Mouse (Mus musculus): ENCODE measurements around the gene Rb1. TPM values are rescaled to one million over a fixed set of nuclear protein-coding genes. Genes with fewer than 3 reads are reported as not detected.

Gene Rb1
- polyA plus RNA-seq, 1 experiment, result 3.2 TPM

DNA sequence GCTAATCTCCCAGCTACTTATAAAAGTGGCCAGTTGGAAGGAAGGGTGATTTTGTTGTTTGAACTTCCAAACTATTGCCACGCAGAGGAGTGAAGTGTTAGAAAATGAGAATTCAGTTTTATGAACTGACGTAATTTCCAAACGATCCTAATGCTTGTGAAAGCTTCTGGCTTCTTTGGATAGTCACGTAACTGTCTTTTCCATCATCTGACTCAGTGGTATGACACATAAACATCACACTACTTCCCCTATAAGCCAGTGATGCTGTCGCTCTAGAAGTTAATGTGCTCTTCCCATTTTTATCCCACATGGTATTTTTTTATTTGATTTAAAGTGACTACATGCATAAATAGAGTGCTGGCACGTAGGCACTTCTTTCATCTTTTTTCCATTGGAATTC is 157.0 kb downstream of the Rb1 start:
- no peaks in the 10 kb centered on the region for H3K27me3 ChIP-seq (ENCODE audit: control insufficient read depth)
- TF ChIP-seq TAL1 (IDR thresholded peaks at IDR 0.05; ENCODE audit: low read length) (no peak), GATA1 (IDR thresholded peaks at IDR 0.05; ENCODE audit: low read length) (no peak)
- no peak overlapping the region for H3K4me3 ChIP-seq (replicated peaks)
- H3K9me3 ChIP-seq (ENCODE audit: control insufficient read depth, low read length), result no peaks in the 10 kb centered on the region
- H3K36me3 ChIP-seq (ENCODE audit: control insufficient read depth), result peaks cover 5% of the 10 kb centered on the region
- no peaks in the 10 kb centered on the region; the same call in 1 of the 2 replicates for H3K4me1 ChIP-seq (ENCODE audit: control insufficient read depth)

DNA sequence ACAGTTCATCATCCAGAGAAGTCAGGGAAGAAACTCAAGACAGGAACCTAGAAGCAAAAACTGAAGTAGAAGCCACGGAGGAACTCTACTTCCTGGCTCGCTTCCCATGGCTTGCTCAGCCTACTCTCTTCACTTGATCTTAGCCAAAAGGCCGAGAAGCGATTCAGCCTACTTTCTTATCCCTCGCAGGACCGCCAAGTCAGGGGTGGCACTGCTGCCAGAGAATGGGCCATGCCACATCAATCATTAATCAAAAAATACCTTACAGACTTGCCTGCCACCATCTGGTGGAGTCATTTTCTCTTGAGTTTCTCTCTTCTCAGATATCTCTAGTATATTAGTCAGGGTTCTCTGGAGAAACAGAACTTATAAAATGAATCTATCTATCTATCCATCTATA is 160.5 kb downstream of the Rb1 start:
- H3K4me3 ChIP-seq (replicated peaks), result no peak overlapping the region
- TF ChIP-seq TAL1 (IDR thresholded peaks at IDR 0.05; ENCODE audit: low read length) (no peak), GATA1 (IDR thresholded peaks at IDR 0.05; ENCODE audit: low read length) (no peak)
- H3K4me1 ChIP-seq (ENCODE audit: control insufficient read depth), result no peaks in the 10 kb centered on the region
- no peaks in the 10 kb centered on the region for H3K27me3 ChIP-seq (ENCODE audit: control insufficient read depth)
- no peaks in the 10 kb centered on the region for H3K9me3 ChIP-seq (ENCODE audit: control insufficient read depth, low read length)
- H3K36me3 ChIP-seq (ENCODE audit: control insufficient read depth), result peaks cover 3% of the 10 kb centered on the region; the same call in 1 of the 2 replicates

DNA sequence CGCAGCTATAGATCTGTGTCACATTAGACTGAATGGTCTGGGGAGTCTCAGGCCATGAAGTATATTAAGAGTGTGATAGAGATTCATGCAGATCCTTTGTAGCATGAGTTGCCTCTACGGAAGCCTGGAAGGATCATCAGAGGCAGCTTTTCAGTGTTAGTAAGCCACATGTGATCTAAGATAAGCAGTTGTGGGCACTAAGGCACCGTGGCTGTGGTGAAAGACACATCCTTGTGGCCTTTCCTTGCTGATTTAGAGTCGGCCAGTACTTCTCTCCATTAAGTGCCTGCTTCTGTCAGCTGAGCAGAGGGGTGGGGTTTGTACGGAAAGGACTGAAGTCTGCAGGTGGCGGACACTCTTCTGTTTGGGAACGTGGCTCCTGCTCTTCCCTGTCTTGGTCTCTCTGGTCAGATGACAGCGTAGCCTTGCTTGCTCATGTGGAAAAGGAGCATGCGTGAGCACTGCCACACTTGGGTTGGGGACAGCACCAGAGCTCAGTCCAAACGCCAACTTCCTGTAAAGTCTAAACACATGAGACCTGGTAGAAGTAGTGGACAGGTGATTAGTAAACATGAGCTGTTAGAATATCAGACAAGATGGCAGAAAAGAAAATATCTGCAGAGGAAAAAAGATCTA is 162.1 kb downstream of the Rb1 start:
- H3K4me3 ChIP-seq (replicated peaks), result no peak overlapping the region
- no peaks in the 10 kb centered on the region for H3K9me3 ChIP-seq (ENCODE audit: control insufficient read depth, low read length)
- peaks cover 3% of the 10 kb centered on the region; the same call in 1 of the 2 replicates for H3K36me3 ChIP-seq (ENCODE audit: control insufficient read depth)
- H3K27me3 ChIP-seq (ENCODE audit: control insufficient read depth), result no peaks in the 10 kb centered on the region
- TF ChIP-seq GATA1 (IDR thresholded peaks at IDR 0.05; ENCODE audit: low read length), result no peak
- no peak for TF ChIP-seq TAL1 (IDR thresholded peaks at IDR 0.05; ENCODE audit: low read length)
- H3K4me1 ChIP-seq (ENCODE audit: control insufficient read depth), result no peaks in the 10 kb centered on the region

DNA sequence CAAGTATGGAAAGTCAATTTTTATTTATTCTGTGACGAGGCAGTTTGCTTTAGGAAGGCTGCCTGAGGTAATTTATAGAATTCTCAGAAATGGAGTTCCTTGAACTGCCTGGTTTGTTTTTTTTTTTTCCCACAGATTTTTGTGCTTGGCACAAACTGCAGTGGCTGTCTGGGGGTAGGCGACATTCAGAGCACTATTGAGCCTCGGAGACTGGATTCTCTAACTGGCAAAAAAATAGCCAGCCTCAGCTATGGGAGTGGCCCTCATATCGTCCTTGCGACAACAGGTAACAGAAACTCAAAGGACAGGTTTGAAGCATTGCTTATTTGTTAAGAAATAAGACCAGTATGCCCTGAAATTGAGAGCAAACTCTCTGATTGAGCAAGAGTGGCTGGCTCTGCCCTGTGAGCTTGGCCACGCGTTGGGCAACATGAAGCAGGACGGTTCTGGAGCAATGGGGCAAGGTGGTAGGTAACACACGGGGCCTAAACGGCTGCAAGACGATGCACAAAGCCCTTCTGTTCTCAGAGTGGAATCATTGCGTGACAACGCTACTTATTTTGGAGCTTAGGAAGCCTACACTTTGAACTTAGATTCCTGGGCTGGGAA is 163.3 kb downstream of the Rb1 start:
- Histone ChIP-seq H3K4me1 (ENCODE audit: control insufficient read depth) (no peaks in the 10 kb centered on the region), H3K4me3 (replicated peaks) (no peak overlapping the region), H3K27me3 (ENCODE audit: control insufficient read depth) (no peaks in the 10 kb centered on the region), H3K36me3 (ENCODE audit: control insufficient read depth) (peaks cover 3% of the 10 kb centered on the region; the same call in 1 of the 2 replicates), H3K9me3 (ENCODE audit: control insufficient read depth, low read length) (no peaks in the 10 kb centered on the region)
- TF ChIP-seq TAL1 (IDR thresholded peaks at IDR 0.05; ENCODE audit: low read length), result no peak
- TF ChIP-seq GATA1 (IDR thresholded peaks at IDR 0.05; ENCODE audit: low read length), result no peak

DNA sequence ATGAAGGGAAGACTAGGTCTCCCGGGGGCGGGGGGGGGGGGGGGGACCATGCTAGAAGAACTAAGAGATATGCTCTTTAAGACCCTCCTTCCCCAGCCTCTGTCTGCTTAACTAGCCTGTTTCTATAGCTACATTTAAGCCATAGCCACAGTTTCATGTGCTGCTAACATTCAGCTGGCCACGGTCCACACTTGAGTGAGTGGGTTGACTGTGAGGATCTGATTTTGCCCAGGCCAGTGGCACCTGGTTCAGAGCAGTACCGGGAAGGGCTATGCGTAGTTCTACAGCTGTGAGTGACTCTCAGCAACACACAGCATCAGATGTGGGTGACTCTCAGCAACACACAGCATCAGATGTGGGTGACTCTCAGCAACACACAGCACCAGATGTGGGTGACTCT is 164.3 kb downstream of the Rb1 start:
- no peak for TF ChIP-seq TAL1 (IDR thresholded peaks at IDR 0.05; ENCODE audit: low read length)
- TF ChIP-seq GATA1 (IDR thresholded peaks at IDR 0.05; ENCODE audit: low read length), result no peak
- Histone ChIP-seq H3K9me3 (ENCODE audit: control insufficient read depth, low read length) (no peaks in the 10 kb centered on the region), H3K4me1 (ENCODE audit: control insufficient read depth) (no peaks in the 10 kb centered on the region), H3K4me3 (replicated peaks) (no peak overlapping the region), H3K27me3 (ENCODE audit: control insufficient read depth) (no peaks in the 10 kb centered on the region), H3K36me3 (ENCODE audit: control insufficient read depth) (no peaks in the 10 kb centered on the region; the same call in 1 of the 2 replicates)

DNA sequence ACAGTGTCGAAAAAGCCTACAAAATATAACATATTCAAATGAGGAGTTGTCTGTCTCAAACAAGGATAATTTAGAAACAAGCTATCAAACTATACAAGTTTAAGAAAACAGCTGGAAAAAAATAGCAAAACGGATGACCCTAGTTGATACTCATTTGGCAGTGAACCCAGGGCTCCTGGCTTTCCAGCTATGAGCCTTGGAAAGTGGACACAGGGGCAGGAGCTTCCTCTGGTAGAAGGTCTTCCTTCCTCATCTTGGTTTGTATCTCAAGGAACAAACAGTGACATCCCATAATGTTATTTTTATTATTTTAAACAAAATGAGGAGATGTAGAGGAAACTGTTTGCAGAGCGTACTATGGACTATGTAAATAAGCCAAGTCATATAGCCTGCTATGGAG is 177.5 kb downstream of the Rb1 start:
- Histone ChIP-seq H3K4me1 (ENCODE audit: control insufficient read depth) (peaks cover 12% of the 10 kb centered on the region), H3K27me3 (ENCODE audit: control insufficient read depth) (no peaks in the 10 kb centered on the region), H3K36me3 (ENCODE audit: control insufficient read depth) (no peaks in the 10 kb centered on the region), H3K4me3 (replicated peaks) (no peak overlapping the region), H3K9me3 (ENCODE audit: control insufficient read depth, low read length) (no peaks in the 10 kb centered on the region)
- TF ChIP-seq GATA1 (IDR thresholded peaks at IDR 0.05; ENCODE audit: low read length) (no peak), TAL1 (IDR thresholded peaks at IDR 0.05; ENCODE audit: low read length) (no peak)

DNA sequence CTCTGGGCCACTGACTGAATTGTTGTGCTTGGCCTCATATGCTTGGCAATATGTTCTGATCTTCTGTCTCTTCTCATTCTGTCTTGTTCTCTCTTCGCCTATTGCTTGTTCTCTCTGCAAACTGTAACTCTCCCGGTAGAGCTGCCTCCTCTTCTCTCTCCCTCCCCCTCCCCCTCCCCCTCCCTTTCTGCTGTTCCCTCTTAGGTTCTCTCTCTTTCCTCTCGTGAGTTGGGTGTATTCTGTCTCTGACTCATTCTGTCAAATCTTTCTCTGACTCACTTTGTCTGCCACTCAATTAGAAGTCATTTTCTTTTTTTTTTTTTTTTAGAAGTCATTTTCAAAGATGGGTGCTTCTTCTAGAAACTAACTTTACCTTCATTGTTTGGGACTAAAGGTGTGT is 178.9 kb downstream of the Rb1 start:
- Histone ChIP-seq H3K27me3 (ENCODE audit: control insufficient read depth) (no peaks in the 10 kb centered on the region), H3K4me1 (ENCODE audit: control insufficient read depth) (peaks cover 19% of the 10 kb centered on the region), H3K4me3 (replicated peaks) (no peak overlapping the region), H3K9me3 (ENCODE audit: control insufficient read depth, low read length) (no peaks in the 10 kb centered on the region), H3K36me3 (ENCODE audit: control insufficient read depth) (no peaks in the 10 kb centered on the region)
- TF ChIP-seq TAL1 (IDR thresholded peaks at IDR 0.05; ENCODE audit: low read length) (no peak), GATA1 (IDR thresholded peaks at IDR 0.05; ENCODE audit: low read length) (no peak)

DNA sequence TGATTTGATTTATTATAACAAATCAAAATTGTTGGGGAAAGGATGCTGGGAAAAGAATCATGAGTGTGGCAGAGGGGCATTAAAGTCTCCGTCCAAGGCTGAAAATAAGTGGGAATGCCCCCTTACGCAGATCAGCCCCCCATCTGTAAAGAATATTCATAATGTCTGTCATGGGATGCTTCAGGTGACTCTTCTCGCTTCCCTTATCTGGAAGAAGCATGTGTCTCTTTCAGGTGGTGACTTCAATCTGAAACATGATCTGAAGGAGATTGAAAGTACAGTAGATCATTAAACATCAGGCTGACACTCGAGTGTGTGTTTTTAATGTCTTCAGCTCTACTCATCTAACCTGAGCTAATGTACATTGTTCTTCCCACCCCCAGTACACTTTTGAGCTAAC is 180.1 kb downstream of the Rb1 start:
- H3K4me3 ChIP-seq (replicated peaks), result no peak overlapping the region
- H3K27me3 ChIP-seq (ENCODE audit: control insufficient read depth), result no peaks in the 10 kb centered on the region
- no peak for TF ChIP-seq TAL1 (IDR thresholded peaks at IDR 0.05; ENCODE audit: low read length)
- TF ChIP-seq GATA1 (IDR thresholded peaks at IDR 0.05; ENCODE audit: low read length), result no peak
- H3K9me3 ChIP-seq (ENCODE audit: control insufficient read depth, low read length), result no peaks in the 10 kb centered on the region
- H3K4me1 ChIP-seq (ENCODE audit: control insufficient read depth), result peaks cover 19% of the 10 kb centered on the region
- H3K36me3 ChIP-seq (ENCODE audit: control insufficient read depth), result no peaks in the 10 kb centered on the region

DNA sequence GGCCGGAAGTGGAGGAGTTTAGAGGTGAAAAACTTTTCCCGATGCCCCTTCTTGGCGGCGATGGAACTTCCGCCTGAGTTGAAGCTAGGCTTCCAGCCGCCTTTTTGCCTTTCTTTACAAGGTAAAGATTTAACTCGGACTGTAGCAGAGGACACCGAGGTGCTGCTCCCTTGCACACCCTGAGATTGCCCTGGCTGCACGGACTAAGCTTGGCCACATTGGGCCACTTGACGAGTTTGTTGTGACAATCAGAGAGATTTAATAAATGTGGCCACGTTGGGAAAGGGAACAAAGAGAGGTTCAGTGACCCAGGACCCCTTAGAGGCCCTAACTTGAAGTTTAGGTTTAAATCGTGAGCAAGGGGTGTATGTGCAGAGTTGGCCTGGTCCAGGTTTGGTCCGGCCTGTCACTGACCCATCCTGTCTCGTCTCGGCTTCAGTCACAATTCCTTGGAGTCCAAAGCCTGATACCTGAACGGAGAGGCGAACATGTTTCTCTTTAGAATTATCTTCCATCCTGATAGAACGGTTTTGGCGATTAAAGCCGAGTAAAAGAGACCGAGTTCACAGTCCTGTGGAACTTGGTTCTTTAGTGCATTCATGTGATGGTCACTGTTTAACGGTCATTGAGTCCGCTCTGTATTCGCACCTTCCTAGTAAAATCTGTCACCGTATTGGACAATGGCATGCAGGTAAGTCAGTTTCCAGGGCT is 181.8 kb downstream of the Rb1 start:
- Histone ChIP-seq H3K36me3 (ENCODE audit: control insufficient read depth) (no peaks in the 10 kb centered on the region), H3K4me3 (replicated peaks) (peak overlapping the region; percentile 79), H3K27me3 (ENCODE audit: control insufficient read depth) (no peaks in the 10 kb centered on the region), H3K9me3 (ENCODE audit: control insufficient read depth, low read length) (no peaks in the 10 kb centered on the region), H3K4me1 (ENCODE audit: control insufficient read depth) (peaks cover 19% of the 10 kb centered on the region)
- no peak for TF ChIP-seq TAL1 (IDR thresholded peaks at IDR 0.05; ENCODE audit: low read length)
- TF ChIP-seq GATA1 (IDR thresholded peaks at IDR 0.05; ENCODE audit: low read length), result no peak
